Mouse (Mus musculus) hindbrain, embryonic 12.5 days (tissue): Measurements from ENCODE around the gene Sorcs3. TPM values are rescaled to one million over a fixed set of nuclear protein-coding genes. Genes with fewer than 3 reads are reported as not detected.

Experiments used
- ATAC-seq: fragments of 200-750 bp; cut with Nextera tagmentation; 2 replicates; pipeline ENCODE4 v1.8.0; 2017; ENCODE audit warnings: moderate TSS enrichment; ENCODE audit not compliant: low FRiP score
- H3K27ac ChIP-seq: fragments of 300-500 bp; sonication (generic); 2 replicates; pipeline ENCODE4 v1.5.1; 2016; ENCODE audit warnings: mild to moderate bottlenecking
- H3K27me3 ChIP-seq: fragments of 300-500 bp; sonication (generic); 2 replicates; pipeline ENCODE4 v1.6.1; 2016; ENCODE audit warnings: mild to moderate bottlenecking
- H3K36me3 ChIP-seq: fragments of 300-500 bp; sonication (generic); 2 replicates; pipeline ENCODE4 v1.6.1; 2016; ENCODE audit warnings: mild to moderate bottlenecking
- H3K4me1 ChIP-seq: fragments of 300-500 bp; sonication (generic); 2 replicates; pipeline ENCODE4 v1.6.1; 2016
- H3K4me2 ChIP-seq: fragments of 300-500 bp; sonication (generic); replicated peaks from 2 replicates; pipeline ENCODE4 v1.6.1; 2016; ENCODE audit warnings: mild to moderate bottlenecking
- H3K4me3 ChIP-seq: fragments of 300-500 bp; sonication (generic); 2 replicates; pipeline ENCODE4 v1.5.1; 2016; ENCODE audit warnings: mild to moderate bottlenecking
- H3K9ac ChIP-seq: fragments of 300-500 bp; sonication (generic); 2 replicates; pipeline ENCODE4 v1.6.1; 2016; ENCODE audit warnings: mild to moderate bottlenecking, moderate library complexity
- H3K9me3 ChIP-seq: fragments of 300-500 bp; sonication (generic); replicated peaks from 2 replicates; pipeline ENCODE4 v1.6.1; 2016; ENCODE audit warnings: mild to moderate bottlenecking
- WGBS: fragments of 180-500 bp; shearing (Covaris S2); methylation state at CpG from one replicate; pipeline ENCODE4 v1.1.7; 2016; 5-methylcytosine and 5-hydroxymethylcytosine counted together
- polyA plus RNA-seq: library from polyadenylated mRNA; unstranded; fragments of >200 nt; fragmentation: Nextera tagmentation; extraction: Ambion mirVana; gene quantifications from 2 replicates; pipeline ENCODE4 v1.2.1, GENCODE M21; 2016

Sorcs3 gene
- polyA plus RNA-seq, 1 experiment from 2014 or later: 7.6 TPM

DNA sequence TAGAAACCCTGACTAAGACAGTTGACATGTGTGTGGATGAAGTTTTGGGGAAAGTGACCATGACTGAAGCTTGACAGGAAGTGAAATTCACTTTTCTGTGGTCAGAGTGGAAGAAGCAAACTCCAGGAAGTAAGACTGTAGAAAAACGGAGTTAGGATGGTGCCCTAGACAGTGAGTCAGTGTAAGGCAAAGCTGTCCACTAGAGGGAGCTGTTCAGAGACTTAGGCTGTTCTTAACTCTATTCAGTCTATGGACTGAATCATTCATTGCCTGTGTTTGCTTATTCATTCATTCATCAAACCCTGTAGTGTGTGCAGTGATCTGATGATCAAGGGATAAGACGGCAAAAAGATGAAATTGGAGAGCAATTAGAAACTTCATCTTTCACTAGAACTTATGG is 208.0 kb downstream of the Sorcs3 start:
- no peak overlapping the region for H3K4me2 ChIP-seq
- no peaks in the 10 kb centered on the region for H3K36me3 ChIP-seq
- no peaks in the 10 kb centered on the region for H3K9me3 ChIP-seq
- H3K4me3 ChIP-seq: no peak overlapping the region
- WGBS: 59% methylated on average over 2 of the region's 2 CpGs
- ATAC-seq: no peak
- H3K27ac ChIP-seq: no peak overlapping the region
- H3K27me3 ChIP-seq: no peaks in the 10 kb centered on the region
- H3K9ac ChIP-seq: no peak overlapping the region
- H3K4me1 ChIP-seq: no peaks in the 10 kb centered on the region

GRCm38 (mm10) chr19:48418356-48418755 is 212.5 kb downstream of the Sorcs3 start:
- Histone ChIP-seq H3K4me2 (no peak overlapping the region), H3K27ac (no peak overlapping the region), H3K9ac (no peak overlapping the region), H3K4me1 (no peaks in the 10 kb centered on the region), H3K9me3 (no peaks in the 10 kb centered on the region), H3K36me3 (no peaks in the 10 kb centered on the region), H3K27me3 (no peaks in the 10 kb centered on the region), H3K4me3 (no peak overlapping the region)
- 83% methylated on average over 3 of the region's 3 CpGs for WGBS
- no peak for ATAC-seq

DNA sequence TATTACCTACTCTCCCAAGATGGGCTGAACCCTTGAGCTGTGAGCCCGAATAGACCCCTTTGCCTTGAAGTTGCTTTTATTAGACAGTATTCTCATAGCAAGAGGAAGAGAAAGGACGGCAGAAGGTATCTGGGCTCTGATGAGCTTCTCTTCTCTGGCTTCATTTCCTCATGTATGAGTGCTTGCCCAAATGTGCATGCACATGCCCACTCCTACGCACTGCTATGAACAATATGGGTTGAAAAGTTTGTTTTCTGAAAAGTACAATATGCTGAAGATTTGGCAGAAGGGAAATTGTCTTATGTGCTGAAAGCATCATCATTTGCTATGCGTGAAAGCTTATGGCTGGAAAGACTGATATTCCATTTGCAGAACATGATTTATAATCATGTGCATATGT is 223.4 kb downstream of the Sorcs3 start:
- WGBS: 88% methylated on average over 4 of the region's 4 CpGs
- peaks cover 7% of the 10 kb centered on the region for H3K4me1 ChIP-seq
- no peak overlapping the region for H3K4me2 ChIP-seq
- H3K4me3 ChIP-seq: no peak overlapping the region
- H3K9me3 ChIP-seq: no peaks in the 10 kb centered on the region
- H3K9ac ChIP-seq: no peak overlapping the region
- H3K27ac ChIP-seq: no peak overlapping the region
- no peaks in the 10 kb centered on the region for H3K36me3 ChIP-seq
- no peaks in the 10 kb centered on the region for H3K27me3 ChIP-seq
- ATAC-seq: no peak

GRCm38 (mm10) chr19:48429755-48430154 is 223.9 kb downstream of the Sorcs3 start:
- Histone ChIP-seq H3K36me3 (no peaks in the 10 kb centered on the region), H3K4me1 (peaks cover 7% of the 10 kb centered on the region), H3K27me3 (no peaks in the 10 kb centered on the region), H3K9me3 (no peaks in the 10 kb centered on the region), H3K4me2 (0 out of 2 replicates have a peak overlapping the region, but pooled peaks have one; percentile 13), H3K9ac (no peak overlapping the region), H3K27ac (peak overlapping the region; percentile 55; the same call in 1 of the 2 replicates), H3K4me3 (no peak overlapping the region)
- ATAC-seq: no peak
- WGBS: 8% methylated on average over 2 of the region's 2 CpGs

DNA sequence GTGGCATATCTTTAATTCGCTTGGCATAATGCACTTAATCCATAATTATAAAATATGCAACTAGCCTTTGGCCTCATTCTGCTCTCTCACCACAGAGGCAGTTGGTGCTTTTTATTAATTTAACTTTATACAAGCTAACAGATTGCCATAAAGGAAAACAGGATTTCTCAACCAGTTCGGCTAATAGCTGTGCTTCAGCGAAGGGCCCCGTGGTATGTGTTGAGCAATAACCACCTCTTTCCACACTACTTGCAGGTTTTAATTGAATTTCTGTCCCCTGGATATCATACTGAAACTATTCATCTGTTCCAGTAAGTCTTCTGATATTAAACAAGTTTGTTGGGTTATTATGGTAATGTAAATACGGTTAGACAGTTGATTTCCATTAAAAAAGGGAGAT is 224.5 kb downstream of the Sorcs3 start:
- no peak for ATAC-seq
- Histone ChIP-seq H3K9me3 (no peaks in the 10 kb centered on the region), H3K4me3 (no peak overlapping the region), H3K27me3 (no peaks in the 10 kb centered on the region), H3K4me2 (no peak overlapping the region), H3K4me1 (peaks cover 7% of the 10 kb centered on the region), H3K9ac (no peak overlapping the region), H3K36me3 (no peaks in the 10 kb centered on the region), H3K27ac (no peak overlapping the region)
- WGBS: 90% methylated on average over 5 of the region's 5 CpGs

- H3K27me3 ChIP-seq: no peaks in the 10 kb centered on the region
- H3K9me3 ChIP-seq: no peaks in the 10 kb centered on the region
- no peak overlapping the region for H3K27ac ChIP-seq
- H3K36me3 ChIP-seq: no peaks in the 10 kb centered on the region
- no peak overlapping the region for H3K4me3 ChIP-seq
- H3K4me2 ChIP-seq: no peak overlapping the region
- 91% methylated on average over 1 of the region's 1 CpGs for WGBS
- no peak overlapping the region for H3K9ac ChIP-seq
- no peaks in the 10 kb centered on the region for H3K4me1 ChIP-seq
- no peak for ATAC-seq
Measured at GRCm38 (mm10) chr19:48438450-48438849, 232.6 kb downstream of the Sorcs3 start.

DNA sequence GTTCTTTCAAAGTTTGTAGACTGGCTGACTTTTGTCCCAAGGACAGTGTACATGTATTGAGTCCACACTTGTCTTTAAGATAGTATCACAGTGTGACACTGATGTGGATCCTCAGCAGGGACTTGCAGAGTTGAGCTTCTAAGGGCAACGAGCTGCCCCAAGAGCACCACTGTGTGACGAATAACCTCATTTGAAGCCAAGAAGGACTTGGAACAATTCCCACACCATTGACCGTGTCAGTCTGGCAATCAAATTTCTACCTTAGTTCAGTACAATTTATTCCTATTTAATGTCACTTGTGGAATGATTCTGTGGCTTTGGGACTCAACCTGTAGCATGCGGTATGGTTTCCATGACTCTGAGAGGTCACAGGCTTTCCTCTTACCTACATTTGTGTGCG is 255.3 kb downstream of the Sorcs3 start:
- ATAC-seq: no peak
- no peaks in the 10 kb centered on the region for H3K9me3 ChIP-seq
- H3K27ac ChIP-seq: no peak overlapping the region
- no peaks in the 10 kb centered on the region for H3K4me1 ChIP-seq
- WGBS: 94% methylated on average over 5 of the region's 5 CpGs
- no peak overlapping the region for H3K4me2 ChIP-seq
- no peak overlapping the region for H3K4me3 ChIP-seq
- no peak overlapping the region for H3K9ac ChIP-seq
- H3K27me3 ChIP-seq: no peaks in the 10 kb centered on the region
- no peaks in the 10 kb centered on the region for H3K36me3 ChIP-seq

GRCm38 (mm10) chr19:48462426-48462825 is 256.6 kb downstream of the Sorcs3 start:
- Histone ChIP-seq H3K9ac (no peak overlapping the region), H3K27me3 (no peaks in the 10 kb centered on the region), H3K4me1 (no peaks in the 10 kb centered on the region), H3K36me3 (no peaks in the 10 kb centered on the region), H3K4me2 (no peak overlapping the region), H3K27ac (no peak overlapping the region), H3K4me3 (no peak overlapping the region), H3K9me3 (no peaks in the 10 kb centered on the region)
- WGBS: 91% methylated on average over 3 of the region's 3 CpGs
- ATAC-seq: no peak

DNA sequence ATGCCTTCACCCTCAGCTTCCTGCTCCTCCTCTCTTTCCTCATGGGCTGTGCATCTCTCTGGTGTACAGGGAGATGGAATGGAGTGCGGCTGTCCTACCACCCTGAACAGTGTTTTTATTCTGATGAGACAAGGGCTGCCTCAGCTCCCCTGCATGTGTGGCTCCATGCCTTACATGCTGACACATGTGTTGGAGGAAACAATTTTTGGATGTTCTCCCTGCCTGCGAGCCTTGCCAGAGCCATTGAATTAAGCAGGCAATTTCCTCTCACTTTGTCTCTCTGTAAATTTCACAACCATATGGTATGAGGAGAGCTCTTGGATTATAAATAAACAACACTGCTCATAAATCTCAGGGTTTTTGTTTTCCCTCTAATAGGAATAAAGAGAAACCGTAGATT is 257.7 kb downstream of the Sorcs3 start:
- H3K4me2 ChIP-seq: no peak overlapping the region
- H3K9me3 ChIP-seq: no peaks in the 10 kb centered on the region
- no peaks in the 10 kb centered on the region for H3K36me3 ChIP-seq
- no peaks in the 10 kb centered on the region for H3K4me1 ChIP-seq
- no peaks in the 10 kb centered on the region for H3K27me3 ChIP-seq
- H3K27ac ChIP-seq: no peak overlapping the region
- H3K4me3 ChIP-seq: no peak overlapping the region
- WGBS: 88% methylated on average over 3 of the region's 3 CpGs
- ATAC-seq: no peak
- H3K9ac ChIP-seq: no peak overlapping the region

DNA sequence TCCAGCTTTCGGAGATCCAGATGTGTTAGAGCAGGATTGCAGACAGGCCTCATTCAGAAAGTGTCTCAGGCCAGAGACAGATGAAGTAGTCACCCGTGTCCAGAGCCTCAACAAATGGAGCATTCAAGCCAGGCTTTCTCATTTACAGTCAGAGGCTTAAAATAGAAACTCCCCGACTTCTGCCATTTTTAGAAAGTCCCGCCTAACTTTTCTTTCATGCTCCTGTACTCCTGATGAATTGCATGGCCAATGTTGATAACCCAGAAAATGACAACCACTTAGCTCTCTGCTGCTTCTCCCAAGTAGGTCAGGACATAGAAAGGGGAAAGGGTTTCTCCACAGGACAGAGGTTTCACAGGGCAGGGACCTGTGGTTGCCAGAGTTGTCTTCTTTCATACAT is 261.6 kb downstream of the Sorcs3 start:
- Histone ChIP-seq H3K4me3 (no peak overlapping the region), H3K27me3 (no peaks in the 10 kb centered on the region), H3K4me1 (no peaks in the 10 kb centered on the region), H3K9ac (no peak overlapping the region), H3K36me3 (no peaks in the 10 kb centered on the region), H3K9me3 (no peaks in the 10 kb centered on the region), H3K27ac (no peak overlapping the region), H3K4me2 (no peak overlapping the region)
- no peak for ATAC-seq
- 75% methylated on average over 4 of the region's 4 CpGs for WGBS

GRCm38 (mm10) chr19:48469791-48470410 is 264.1 kb downstream of the Sorcs3 start:
- WGBS: 74% methylated on average over 4 of the region's 4 CpGs
- no peak for ATAC-seq
- H3K4me1 ChIP-seq: no peaks in the 10 kb centered on the region; the same call in 1 of the 2 replicates

DNA sequence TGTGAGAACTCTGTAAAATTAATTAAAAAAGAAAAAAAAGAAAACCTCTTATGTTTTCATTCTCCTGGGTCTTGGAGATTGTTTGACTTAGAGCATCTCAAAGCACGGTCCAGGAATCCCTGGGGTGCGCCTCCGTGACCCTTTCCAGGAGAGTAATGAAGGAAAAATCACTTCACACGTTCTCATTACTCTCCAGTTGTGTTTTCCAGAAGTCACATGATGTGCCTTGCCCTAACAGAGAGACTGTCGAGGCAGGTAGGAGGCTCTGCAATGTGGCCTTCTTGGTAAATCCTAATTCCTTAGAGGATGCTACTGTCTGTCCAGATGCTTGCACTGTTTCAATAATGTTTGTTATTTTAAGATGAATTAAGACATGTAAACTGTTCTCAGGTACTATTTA is 266.1 kb downstream of the Sorcs3 start:
- Histone ChIP-seq H3K4me1 (no peaks in the 10 kb centered on the region; the same call in 1 of the 2 replicates), H3K4me2 (no peak overlapping the region), H3K27ac (no peak overlapping the region), H3K9ac (no peak overlapping the region), H3K4me3 (no peak overlapping the region), H3K27me3 (no peaks in the 10 kb centered on the region), H3K9me3 (no peaks in the 10 kb centered on the region), H3K36me3 (no peaks in the 10 kb centered on the region)
- WGBS: 54% methylated on average over 5 of the region's 5 CpGs
- ATAC-seq: no peak

More at GRCm38 (mm10) chr19:48469791-48470410, 264.1 kb downstream of the Sorcs3 start:
- no peaks in the 10 kb centered on the region for H3K9me3 ChIP-seq
- no peak overlapping the region for H3K27ac ChIP-seq
- no peaks in the 10 kb centered on the region for H3K36me3 ChIP-seq
- H3K4me3 ChIP-seq: no peak overlapping the region
- H3K27me3 ChIP-seq: no peaks in the 10 kb centered on the region
- no peak overlapping the region for H3K4me2 ChIP-seq
- H3K9ac ChIP-seq: no peak overlapping the region

GRCm38 (mm10) chr19:48475784-48476410 is 270.1 kb downstream of the Sorcs3 start:
- Histone ChIP-seq H3K9ac (no peak overlapping the region), H3K4me1 (no peaks in the 10 kb centered on the region; the same call in 1 of the 2 replicates), H3K9me3 (no peaks in the 10 kb centered on the region), H3K27ac (no peak overlapping the region), H3K4me2 (no peak overlapping the region), H3K27me3 (no peaks in the 10 kb centered on the region), H3K36me3 (no peaks in the 10 kb centered on the region), H3K4me3 (no peak overlapping the region)
- WGBS: 75% methylated on average over 6 of the region's 6 CpGs
- ATAC-seq: no peak
